Mouse (Mus musculus) CH12.LX (cell line): ENCODE data around the gene Pafah1b3.
A peak's percentile ranks its signal among the peaks of the same experiment; 100 is the strongest.

Experiments
- CTCF ChIP-seq, 2 experiments: IDR thresholded peaks in 1 of 2; conservative IDR thresholded peaks in 1 of 2; 2 replicates each; pipeline ENCODE4 v1.5.1; 2011 to 2012; ENCODE audit warnings: low read depth in 2 of 2, low read length in 2 of 2, improper control_type of control experiment in 1 of 2, inconsistent platforms in 1 of 2, mild to moderate bottlenecking in 1 of 2, moderate library complexity in 1 of 2
- ELF1 ChIP-seq: IDR thresholded peaks from 2 replicates; pipeline ENCODE4 v1.6.1; 2014; ENCODE audit warnings: low read depth, mild to moderate bottlenecking, inconsistent platforms, low read length, improper control_type of control experiment
- EP300 ChIP-seq: IDR thresholded peaks from 2 replicates; pipeline ENCODE4 v1.6.1; 2011; ENCODE audit warnings: low read length, improper control_type of control experiment
- ETS1 ChIP-seq: conservative IDR thresholded peaks from 2 replicates; pipeline ENCODE4 v1.6.1; 2012; ENCODE audit warnings: low read depth, mild to moderate bottlenecking, inconsistent platforms, low read length, improper control_type of control experiment, moderate library complexity
- MAX ChIP-seq: IDR thresholded peaks from 2 replicates; pipeline ENCODE4 v1.6.1; 2011; ENCODE audit warnings: low read length, improper control_type of control experiment
- RAD21 ChIP-seq: IDR thresholded peaks from 2 replicates; pipeline ENCODE4 v1.6.1; 2011; ENCODE audit warnings: low read depth, mild to moderate bottlenecking, low read length, improper control_type of control experiment, moderate library complexity
- RCOR1 ChIP-seq: conservative IDR thresholded peaks from 2 replicates; pipeline ENCODE4 v1.6.1; 2012; ENCODE audit warnings: low read depth, mild to moderate bottlenecking, inconsistent platforms, low read length, improper control_type of control experiment
- TCF12 ChIP-seq: IDR thresholded peaks from 2 replicates; pipeline ENCODE4 v1.6.1; 2014; ENCODE audit warnings: low read depth, mild to moderate bottlenecking, inconsistent platforms, low read length, improper control_type of control experiment
- USF2 ChIP-seq: conservative IDR thresholded peaks from 2 replicates; pipeline ENCODE4 v1.6.1; 2011; ENCODE audit warnings: low read depth, low read length, improper control_type of control experiment
- ZC3H11A ChIP-seq: IDR thresholded peaks from 2 replicates; pipeline ENCODE4 v1.6.1; 2012; ENCODE audit warnings: low read depth, mild to moderate bottlenecking, inconsistent platforms, low read length, improper control_type of control experiment
- ZKSCAN1 ChIP-seq: IDR thresholded peaks from 2 replicates; pipeline ENCODE4 v1.6.1; 2012; ENCODE audit warnings: low read depth, inconsistent platforms, low read length, improper control_type of control experiment, borderline replicate concordance
- ZMIZ1 ChIP-seq: IDR thresholded peaks from 2 replicates; pipeline ENCODE4 v1.6.1; 2012; ENCODE audit warnings: low read depth, mild to moderate bottlenecking, inconsistent platforms, low read length, improper control_type of control experiment

- no peak for TF ChIP-seq ELF1
- 0 out of 2 replicates have a peak, but pooled peaks have one; percentile 40 for TF ChIP-seq MAX
- no peak for TF ChIP-seq ETS1
- no peak for TF ChIP-seq CTCF (conservative IDR thresholded peaks at IDR 0.05 in 1 of 2, IDR thresholded peaks at IDR 0.05 in 1 of 2; ENCODE audit: low read depth in 2 of 2, low read length in 2 of 2)
- TF ChIP-seq RAD21 = no peak
- TF ChIP-seq RCOR1 = no peak
- TF ChIP-seq TCF12 = no peak
- TF ChIP-seq ZC3H11A = no peak
- no peak for TF ChIP-seq EP300
- TF ChIP-seq ZKSCAN1 = no peak
- no peak for TF ChIP-seq ZMIZ1
- no peak for TF ChIP-seq USF2
Measured at GRCm38 (mm10) chr7:25248846-25249313, 48.9 kb downstream of the Pafah1b3 start.
